Mouse (Mus musculus) cerebellum, adult 2 months (tissue): Measurements from ENCODE around the gene Layn.

ENCODE experiments used
- CTCF ChIP-seq: fragments of 200-500 bp; IDR thresholded peaks from 2 replicates; pipeline ENCODE4 v1.5.1; 2011; ENCODE audit warnings: low read depth, mild to moderate bottlenecking, control low read depth, low read length, moderate library complexity, borderline replicate concordance; ENCODE audit not compliant: insufficient read depth
- POLR2A ChIP-seq: fragments of 200-500 bp; IDR thresholded peaks from 2 replicates; pipeline ENCODE4 v1.6.1; 2011; ENCODE audit warnings: low read length, control low read depth, borderline replicate concordance; ENCODE audit not compliant: insufficient read depth

- no peak for TF ChIP-seq CTCF
- TF ChIP-seq POLR2A: no peak
Observed at GRCm38 (mm10) chr9:51013644-51014043, 63.2 kb downstream of the Layn start.
